Mouse (Mus musculus) midbrain, postnatal 0 days (tissue): ENCODE data around the gene Vps35l. TPM values are rescaled to one million over a fixed set of nuclear protein-coding genes. Genes with fewer than 3 reads are reported as not detected.
A peak's percentile ranks its signal among the peaks of the same experiment; 100 is the strongest.

Experiments
- ATAC-seq: fragments of 200-750 bp; cut with Nextera tagmentation; 2 replicates; pipeline ENCODE4 v1.8.0; 2017; ENCODE audit warnings: moderate number of reproducible peaks, mild to moderate bottlenecking, moderate TSS enrichment, moderate library complexity; ENCODE audit not compliant: low FRiP score
- DNase-seq: peaks from one replicate; pipeline ENCODE4 v3.0.0-alpha.2; 2015; ENCODE audit warnings: low spot score
- H3K27ac ChIP-seq: fragments of 300-500 bp; sonication (generic); 2 replicates; pipeline ENCODE4 v1.5.1; 2014; ENCODE audit warnings: low read depth, mild to moderate bottlenecking, low read length, mixed read lengths
- H3K27me3 ChIP-seq: fragments of 300-500 bp; sonication (generic); 2 replicates; pipeline ENCODE4 v1.6.1; 2014; ENCODE audit warnings: low read length, control low read depth, mixed read lengths; ENCODE audit not compliant: insufficient read depth
- H3K36me3 ChIP-seq: fragments of 300-500 bp; sonication (generic); 2 replicates; pipeline ENCODE4 v1.6.1; 2014; ENCODE audit warnings: low read length, control low read depth, mixed read lengths; ENCODE audit not compliant: insufficient read depth
- H3K4me1 ChIP-seq: fragments of 300-500 bp; sonication (generic); 2 replicates; pipeline ENCODE4 v1.6.1; 2014; ENCODE audit warnings: mild to moderate bottlenecking, control low read depth, antibody characterized with exemption, low read length, mixed read lengths; ENCODE audit not compliant: insufficient read depth
- H3K4me2 ChIP-seq: fragments of 300-500 bp; sonication (generic); 2 replicates; pipeline ENCODE4 v1.6.1; 2014; ENCODE audit warnings: low read depth, mild to moderate bottlenecking, low read length, mixed read lengths; ENCODE audit not compliant: poor library complexity, severe bottlenecking
- H3K4me3 ChIP-seq: fragments of 300-500 bp; sonication (generic); 2 replicates; pipeline ENCODE4 v1.5.1; 2014; ENCODE audit warnings: low read depth, mild to moderate bottlenecking, low read length, moderate library complexity
- H3K9ac ChIP-seq: fragments of 300-500 bp; sonication (generic); replicated peaks from 2 replicates; pipeline ENCODE4 v1.6.1; 2014; ENCODE audit warnings: mild to moderate bottlenecking, low read length, moderate library complexity, mixed read lengths; ENCODE audit not compliant: poor library complexity, severe bottlenecking
- H3K9me3 ChIP-seq: fragments of 300-500 bp; sonication (generic); 2 replicates; pipeline ENCODE4 v1.6.1; 2016; ENCODE audit warnings: low read length, control low read depth
- CTCF ChIP-seq: IDR thresholded peaks from 2 replicates; pipeline ENCODE4 v1.5.1; 2016; ENCODE audit warnings: antibody characterized with exemption, mild to moderate bottlenecking
- WGBS: fragments of 180-500 bp; shearing (Covaris S2); extraction: QIAGEN DNeasy Blood & Tissue Kit; methylation state at CpG from one replicate; pipeline ENCODE4 v1.1.7; 2014; 5-methylcytosine and 5-hydroxymethylcytosine counted together
- polyA plus RNA-seq: library from polyadenylated mRNA; unstranded; fragments of >200 nt; fragmentation: Nextera tagmentation; extraction: Ambion mirVana; gene quantifications from 2 replicates; pipeline ENCODE4 v1.2.1, GENCODE M21; 2015
- total RNA-seq: library from RNA; depleted of rRNA; stranded (reverse); fragments of >200 nt; gene quantifications from 2 replicates; pipeline ENCODE4 v1.2.3, GENCODE M21; 2014

The Vps35l gene
- total and polyA plus RNA-seq, 2 experiments from 2014 or later = 89.4 to 114 TPM

DNA sequence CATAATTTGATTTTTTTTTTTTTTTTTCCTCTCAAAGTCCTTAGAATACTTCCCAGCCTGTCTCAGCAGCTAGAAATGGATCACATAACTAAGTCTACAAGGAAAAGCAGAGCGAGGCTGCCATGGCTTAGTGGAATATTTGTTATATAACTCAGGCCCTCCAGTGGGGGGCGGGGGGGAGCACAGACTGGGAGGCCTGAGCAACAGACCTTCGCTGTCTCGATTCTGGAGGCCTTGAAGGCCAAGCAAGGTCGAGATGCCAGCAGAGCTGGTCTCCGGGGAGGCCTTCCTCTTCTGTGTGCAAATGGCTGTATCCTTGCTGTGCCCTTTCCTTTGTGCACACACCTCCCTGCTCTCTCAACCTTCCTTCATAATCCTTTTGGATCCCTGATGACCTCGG is 48.5 kb downstream of the Vps35l start:
- Histone ChIP-seq H3K4me1 (no peaks in the 10 kb centered on the region), H3K27me3 (no peaks in the 10 kb centered on the region), H3K9ac (no peak overlapping the region), H3K4me3 (no peak overlapping the region), H3K36me3 (peaks cover 39% of the 10 kb centered on the region), H3K9me3 (no peaks in the 10 kb centered on the region), H3K27ac (no peak overlapping the region), H3K4me2 (no peak overlapping the region)
- ATAC-seq = no peak
- no peak for DNase-seq
- WGBS = 57% methylated on average over 7 of the region's 7 CpGs
- TF ChIP-seq CTCF = peak; percentile 11; the same call in 1 of the 2 replicates

DNA sequence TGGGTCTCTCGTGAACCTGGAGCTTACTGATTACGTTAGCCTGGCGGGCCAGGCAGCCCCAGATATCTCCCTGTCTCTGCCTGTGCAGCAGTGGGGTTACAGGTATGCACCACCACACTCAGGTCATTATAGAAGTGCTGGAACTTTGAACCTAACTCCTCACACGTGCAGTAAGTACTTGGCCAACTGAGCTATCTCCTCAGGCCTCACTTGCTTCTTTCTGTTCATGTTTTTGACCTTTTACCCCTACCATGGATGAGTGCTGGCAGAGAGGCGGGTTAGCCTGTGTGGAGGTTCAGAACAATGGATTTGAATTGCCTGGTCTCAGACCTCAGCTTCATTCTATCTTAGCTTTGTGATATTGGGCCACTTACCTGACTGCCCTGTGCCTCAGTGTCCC is 50.3 kb downstream of the Vps35l start:
- no peak for ATAC-seq
- Histone ChIP-seq H3K36me3 (peaks cover 42% of the 10 kb centered on the region), H3K4me1 (no peaks in the 10 kb centered on the region), H3K4me3 (no peak overlapping the region), H3K9ac (no peak overlapping the region), H3K4me2 (no peak overlapping the region), H3K27ac (no peak overlapping the region), H3K9me3 (no peaks in the 10 kb centered on the region), H3K27me3 (no peaks in the 10 kb centered on the region)
- DNase-seq = no peak
- no peak for TF ChIP-seq CTCF
- 91% methylated on average over 5 of the region's 5 CpGs for WGBS

DNA sequence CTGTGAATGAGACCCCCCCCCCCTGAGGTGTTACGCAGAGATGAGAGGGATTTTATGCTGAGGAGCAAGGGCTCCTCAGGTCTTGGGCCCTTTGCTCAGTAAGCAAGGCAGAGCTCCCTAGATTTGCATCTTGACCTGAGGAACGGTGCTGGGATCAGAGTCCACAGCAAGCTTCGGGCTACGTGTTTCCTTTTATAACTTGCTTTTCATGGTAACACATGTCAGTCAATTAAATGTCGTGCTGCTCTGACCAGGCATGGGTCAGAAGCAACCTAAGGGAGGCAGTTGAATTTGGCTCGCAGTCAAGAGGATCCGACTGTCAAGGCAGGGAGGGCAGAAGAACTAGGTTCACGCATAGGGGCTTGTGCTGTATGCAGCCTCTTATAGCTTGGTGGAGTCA is 53.9 kb downstream of the Vps35l start:
- Histone ChIP-seq H3K4me2 (no peak overlapping the region), H3K9ac (no peak overlapping the region), H3K9me3 (no peaks in the 10 kb centered on the region), H3K27ac (no peak overlapping the region), H3K36me3 (peaks cover 51% of the 10 kb centered on the region), H3K27me3 (no peaks in the 10 kb centered on the region), H3K4me1 (no peaks in the 10 kb centered on the region), H3K4me3 (no peak overlapping the region)
- no peak for DNase-seq
- 78% methylated on average over 8 of the region's 8 CpGs for WGBS
- ATAC-seq = no peak
- TF ChIP-seq CTCF = no peak

DNA sequence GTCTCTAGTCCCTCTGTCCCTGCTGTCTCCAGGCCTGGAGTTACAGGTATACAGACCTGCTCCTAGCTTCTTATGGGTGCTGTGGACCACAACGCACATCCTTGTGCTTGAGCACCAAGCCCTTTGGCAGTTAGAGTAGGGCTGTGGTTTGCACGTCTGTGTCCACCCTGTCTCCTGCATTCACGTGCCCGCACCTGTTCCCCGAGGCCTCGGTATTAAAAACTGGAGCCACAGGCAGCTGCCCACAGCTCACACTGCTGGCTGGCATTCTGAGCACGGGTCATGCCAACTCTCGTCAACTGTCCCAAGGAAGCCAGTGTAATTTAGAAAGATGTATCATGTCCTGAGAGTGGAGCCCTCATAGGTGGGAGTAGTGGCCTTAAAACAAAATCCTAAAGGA is 55.8 kb downstream of the Vps35l start:
- TF ChIP-seq CTCF = no peak
- no peak overlapping the region for H3K27ac ChIP-seq
- no peak overlapping the region for H3K4me3 ChIP-seq
- no peaks in the 10 kb centered on the region for H3K27me3 ChIP-seq
- H3K36me3 ChIP-seq = peaks cover 54% of the 10 kb centered on the region
- no peaks in the 10 kb centered on the region for H3K4me1 ChIP-seq
- no peak for ATAC-seq
- H3K9ac ChIP-seq = no peak overlapping the region
- no peak overlapping the region for H3K4me2 ChIP-seq
- H3K9me3 ChIP-seq = no peaks in the 10 kb centered on the region
- DNase-seq = no peak
- 97% methylated on average over 8 of the region's 8 CpGs for WGBS

DNA sequence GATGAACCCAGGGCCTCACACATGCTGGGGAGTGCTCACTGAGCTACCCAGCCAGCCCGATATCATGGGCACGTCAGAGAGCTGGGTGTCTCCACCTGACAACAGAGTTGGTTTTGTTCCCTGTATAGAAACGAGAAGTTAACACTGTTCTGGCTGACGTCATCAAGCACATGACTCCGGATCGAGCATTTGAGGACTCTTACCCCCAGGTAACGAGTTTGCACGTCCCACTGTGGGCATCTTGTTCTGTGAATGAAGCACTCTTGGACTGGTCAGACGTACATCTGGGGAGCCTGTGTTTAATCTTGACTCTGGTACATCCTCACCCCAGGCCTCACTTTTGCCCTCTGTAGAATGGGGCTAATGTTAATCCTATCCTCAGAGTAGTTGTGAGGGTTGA is 56.8 kb downstream of the Vps35l start:
- H3K36me3 ChIP-seq = peaks cover 57% of the 10 kb centered on the region
- TF ChIP-seq CTCF = no peak
- no peak for ATAC-seq

DNA sequence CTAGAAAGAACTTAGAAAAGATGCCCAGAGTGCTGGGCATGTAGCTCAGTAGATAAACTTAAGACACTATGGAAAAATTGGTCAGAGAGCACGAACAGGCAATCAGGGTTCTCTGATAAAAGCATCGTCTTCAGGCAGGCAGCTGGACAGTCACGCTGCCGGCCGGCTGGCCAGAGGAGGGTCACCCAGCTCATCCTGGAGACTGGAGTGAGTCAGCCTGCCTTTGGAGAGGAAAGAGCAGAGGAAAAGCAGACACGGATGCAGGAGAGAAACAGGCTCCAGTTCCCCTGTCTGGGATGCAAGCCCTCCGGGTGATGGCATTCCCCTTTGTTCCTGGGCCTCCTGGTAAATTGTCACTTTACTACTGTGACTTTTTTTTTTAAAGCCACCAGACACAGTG is 57.6 kb downstream of the Vps35l start:
- H3K4me3 ChIP-seq = no peak overlapping the region
- no peak overlapping the region for H3K27ac ChIP-seq
- DNase-seq (no peak), ATAC-seq (no peak)
- 83% methylated on average over 7 of the region's 7 CpGs for WGBS
- no peak for TF ChIP-seq CTCF
- H3K9ac ChIP-seq = no peak overlapping the region
- no peaks in the 10 kb centered on the region for H3K4me1 ChIP-seq
- no peak overlapping the region for H3K4me2 ChIP-seq
- H3K36me3 ChIP-seq = peaks cover 57% of the 10 kb centered on the region
- H3K27me3 ChIP-seq = no peaks in the 10 kb centered on the region
- no peaks in the 10 kb centered on the region for H3K9me3 ChIP-seq

More for the DNA sequence above, 56.8 kb downstream of the Vps35l start:
- no peak overlapping the region for H3K4me3 ChIP-seq
- no peaks in the 10 kb centered on the region for H3K4me1 ChIP-seq
- no peak for DNase-seq
- no peaks in the 10 kb centered on the region for H3K27me3 ChIP-seq
- no peak overlapping the region for H3K9ac ChIP-seq
- no peaks in the 10 kb centered on the region for H3K9me3 ChIP-seq
- no peak overlapping the region for H3K27ac ChIP-seq
- H3K4me2 ChIP-seq = no peak overlapping the region
- WGBS = 93% methylated on average over 9 of the region's 9 CpGs
